Mouse (Mus musculus) lung, postnatal 25 days (tissue): ENCODE results near the gene Hs2st1.

Experiments
- DNase-seq: peaks from one replicate; pipeline ENCODE4 v3.0.0; 2022; ENCODE audit warnings: low spot score

Hs2st1 gene

GRCm38 (mm10) chr3:144551416-144551815 lies 18.6 kb downstream of the Hs2st1 start:
- DNase-seq, result no peak

GRCm38 (mm10) chr3:144550659-144551058 lies 19.3 kb downstream of the Hs2st1 start:
- DNase-seq, result no peak

GRCm38 (mm10) chr3:144550036-144550435 lies 19.9 kb downstream of the Hs2st1 start:
- DNase-seq, result no peak

- no peak for DNase-seq
Observed at GRCm38 (mm10) chr3:144548186-144548845, 21.7 kb downstream of the Hs2st1 start.

GRCm38 (mm10) chr3:144546490-144546889 lies 23.5 kb downstream of the Hs2st1 start:
- DNase-seq, result no peak

GRCm38 (mm10) chr3:144545832-144546231 lies 24.1 kb downstream of the Hs2st1 start:
- DNase-seq, result no peak

GRCm38 (mm10) chr3:144545152-144545551 lies 24.8 kb downstream of the Hs2st1 start:
- no peak for DNase-seq

- peak; percentile 69 for DNase-seq
Observed at GRCm38 (mm10) chr3:144541906-144542438, 28.0 kb downstream of the Hs2st1 start.

- peak; percentile 58 for DNase-seq
Observed at GRCm38 (mm10) chr3:144540805-144541204, 29.2 kb downstream of the Hs2st1 start.

GRCm38 (mm10) chr3:144539051-144539450 lies 30.9 kb downstream of the Hs2st1 start:
- no peak for DNase-seq

- DNase-seq, result no peak
Observed at GRCm38 (mm10) chr3:144537078-144537855, 32.7 kb downstream of the Hs2st1 start.

GRCm38 (mm10) chr3:144535056-144535455 lies 34.9 kb downstream of the Hs2st1 start:
- DNase-seq, result no peak

GRCm38 (mm10) chr3:144531023-144531422 lies 39.0 kb downstream of the Hs2st1 start:
- no peak for DNase-seq

GRCm38 (mm10) chr3:144527918-144528317 lies 42.1 kb downstream of the Hs2st1 start:
- no peak for DNase-seq

GRCm38 (mm10) chr3:144519581-144520272 lies 50.3 kb downstream of the Hs2st1 start:
- DNase-seq, result no peak

GRCm38 (mm10) chr3:144518917-144519316 lies 51.1 kb downstream of the Hs2st1 start:
- no peak for DNase-seq

- no peak for DNase-seq
Observed at GRCm38 (mm10) chr3:144515286-144515685, 54.7 kb downstream of the Hs2st1 start.

- no peak for DNase-seq
Observed at GRCm38 (mm10) chr3:144514122-144514505, 55.9 kb downstream of the Hs2st1 start.

- peak; percentile 43 for DNase-seq
Observed at GRCm38 (mm10) chr3:144513169-144514121, 56.5 kb downstream of the Hs2st1 start.

- DNase-seq, result no peak
Observed at GRCm38 (mm10) chr3:144510724-144511123, 59.3 kb downstream of the Hs2st1 start.

GRCm38 (mm10) chr3:144508342-144508741 lies 61.6 kb downstream of the Hs2st1 start:
- no peak for DNase-seq
